Mouse (Mus musculus) stomach, embryonic 15.5 days (tissue): ENCODE results near the gene Psen1. TPM values are rescaled to one million over a fixed set of nuclear protein-coding genes. Genes with fewer than 3 reads are reported as not detected.

ENCODE experiments used
- ATAC-seq: fragments of 200-750 bp; cut with Nextera tagmentation; 2 replicates; pipeline ENCODE4 v1.8.0; 2017; ENCODE audit warnings: low read depth, moderate number of reproducible peaks, moderate TSS enrichment; ENCODE audit not compliant: insufficient read depth, low FRiP score
- H3K27ac ChIP-seq: fragments of 300-500 bp; sonication (generic); 2 replicates; pipeline ENCODE4 v1.5.1; 2015; ENCODE audit warnings: mild to moderate bottlenecking, inconsistent platforms
- H3K27me3 ChIP-seq: fragments of 300-500 bp; sonication (generic); replicated peaks from 2 replicates; pipeline ENCODE4 v1.6.1; 2015; ENCODE audit warnings: inconsistent platforms
- H3K36me3 ChIP-seq: fragments of 300-500 bp; sonication (generic); 2 replicates; pipeline ENCODE4 v1.6.1; 2015; ENCODE audit warnings: inconsistent platforms
- H3K4me1 ChIP-seq: fragments of 300-500 bp; sonication (generic); 2 replicates; pipeline ENCODE4 v1.6.1; 2015; ENCODE audit warnings: inconsistent platforms
- H3K4me2 ChIP-seq: fragments of 300-500 bp; sonication (generic); 2 replicates; pipeline ENCODE4 v1.6.1; 2015; ENCODE audit warnings: mild to moderate bottlenecking, inconsistent platforms
- H3K4me3 ChIP-seq: fragments of 300-500 bp; sonication (generic); replicated peaks from 2 replicates; pipeline ENCODE4 v1.5.1; 2015; ENCODE audit warnings: inconsistent platforms
- H3K9ac ChIP-seq: fragments of 300-500 bp; sonication (generic); 2 replicates; pipeline ENCODE4 v1.6.1; 2015; ENCODE audit warnings: inconsistent platforms
- H3K9me3 ChIP-seq: fragments of 300-500 bp; sonication (generic); 2 replicates; pipeline ENCODE4 v1.6.1; 2016; ENCODE audit warnings: inconsistent platforms
- WGBS: fragments of 180-500 bp; shearing (Covaris S2); methylation state at CpG from one replicate; pipeline ENCODE4 v1.1.7; 2015; 5-methylcytosine and 5-hydroxymethylcytosine counted together
- polyA plus RNA-seq: library from polyadenylated mRNA; unstranded; fragments of >200 nt; fragmentation: Nextera tagmentation; extraction: Ambion mirVana; gene quantifications from 2 replicates; pipeline ENCODE4 v1.2.1, GENCODE M21; 2015

Psen1 gene
- polyA plus RNA-seq, 1 experiment from 2014 or later, result 66.3 TPM

DNA sequence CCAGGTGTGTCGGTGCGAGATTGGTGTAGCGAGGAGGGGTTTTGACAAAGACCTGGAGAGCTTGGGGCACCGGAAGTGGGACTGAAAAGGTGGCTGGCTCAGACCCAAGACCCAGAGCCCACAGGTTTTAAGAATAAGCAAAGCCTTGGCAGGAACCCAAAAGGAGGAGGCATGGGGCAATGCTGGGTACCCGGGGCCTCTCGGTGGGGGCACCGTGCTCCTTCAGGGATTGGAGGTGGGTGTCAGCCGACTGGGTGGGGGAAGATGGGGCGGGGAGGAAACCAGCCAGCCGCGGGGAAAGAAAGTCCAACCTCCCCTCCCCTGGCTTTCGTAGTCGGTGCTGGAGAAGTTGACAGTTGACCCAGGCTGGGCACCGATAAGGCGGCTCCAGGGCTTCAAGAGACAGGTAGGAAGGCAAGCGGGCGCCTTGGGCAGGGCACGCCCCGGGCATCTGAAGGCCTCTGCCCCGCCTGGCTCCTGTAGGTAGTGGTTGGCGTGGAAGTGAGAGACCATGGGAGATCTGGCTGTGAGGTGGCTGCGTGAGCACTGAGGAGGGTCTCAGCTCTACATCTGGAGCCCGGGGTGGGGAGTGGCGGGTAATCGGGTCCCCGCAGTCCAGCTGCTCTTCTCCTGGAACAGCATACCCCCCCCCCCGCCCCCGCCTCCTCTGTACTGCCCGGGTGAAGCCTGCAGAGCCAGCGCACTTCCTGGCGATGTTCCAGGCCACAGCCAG, 75.5 kb downstream of the Psen1 start, which contains the start of gene Papln:
TSS of gene Papln (plus strand) at position 324 of the 733 bp plus-strand sequence.
- ATAC-seq, result peak; percentile 33; the same call in 1 of the 2 replicates

DNA sequence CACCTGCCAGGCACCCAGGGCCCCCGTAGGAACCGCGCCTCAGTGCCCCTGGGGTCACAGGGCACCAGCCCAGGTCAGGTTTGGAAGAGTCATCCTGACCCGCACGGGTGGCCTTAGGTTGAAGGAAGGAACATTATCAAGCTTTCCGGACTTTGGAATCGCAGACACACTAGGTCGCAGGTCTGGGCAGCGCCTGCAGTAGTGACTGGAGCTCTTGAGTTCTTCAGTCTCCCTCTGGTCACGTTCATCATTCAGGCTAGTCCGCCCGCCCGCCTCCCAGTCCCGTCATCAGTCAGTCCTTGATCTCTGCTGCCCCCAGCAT, 76.1 kb downstream of the Psen1 start:
- Histone ChIP-seq H3K27me3 (no peaks in the 10 kb centered on the region), H3K36me3 (no peaks in the 10 kb centered on the region), H3K9me3 (no peaks in the 10 kb centered on the region), H3K9ac (no peak overlapping the region), H3K4me1 (peaks cover 29% of the 10 kb centered on the region), H3K4me3 (peak overlapping the region; percentile 40), H3K27ac (peak overlapping the region; percentile 71), H3K4me2 (peak overlapping the region; percentile 84)
- WGBS, result 5% methylated on average over 14 of the region's 14 CpGs
- peak; percentile 38; the same call in 1 of the 2 replicates for ATAC-seq

More for the DNA sequence above, 75.5 kb downstream of the Psen1 start, which contains the start of gene Papln:
- no peaks in the 10 kb centered on the region for H3K36me3 ChIP-seq
- H3K9me3 ChIP-seq, result no peaks in the 10 kb centered on the region
- no peaks in the 10 kb centered on the region for H3K27me3 ChIP-seq
- H3K9ac ChIP-seq, result 0 out of 2 replicates have a peak within 1 kb of the TSS, but pooled peaks have one; percentile 16
- peaks cover 23% of the 10 kb centered on the region for H3K4me1 ChIP-seq
- peak within 1 kb of the TSS; percentile 40 for H3K4me3 ChIP-seq
- H3K27ac ChIP-seq, result peak within 1 kb of the TSS; percentile 71
- whole genome bisulfite sequencing, result 7% methylated on average over 31 of the region's 31 CpGs
- peak within 1 kb of the TSS; percentile 84 for H3K4me2 ChIP-seq

DNA sequence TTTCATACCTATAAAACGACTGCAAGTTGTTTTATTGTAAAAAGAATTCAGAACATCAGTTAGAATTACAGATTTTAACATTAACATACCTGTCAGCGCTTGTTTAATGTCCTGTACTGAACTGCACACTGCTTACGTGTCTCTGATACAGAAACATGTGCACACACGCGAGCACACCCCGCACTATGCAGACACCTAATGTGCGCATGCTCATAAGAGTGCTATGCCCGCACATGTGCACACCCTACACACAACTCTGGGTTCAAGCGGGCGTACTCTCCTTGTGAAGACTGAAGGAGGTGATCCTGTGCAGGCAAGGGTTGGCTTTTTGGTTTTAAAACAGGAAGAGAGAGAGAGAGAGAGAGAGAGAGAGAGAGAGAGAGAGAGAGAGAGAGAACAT, 76.6 kb downstream of the Psen1 start:
- ATAC-seq, result no peak
- Histone ChIP-seq H3K9me3 (no peaks in the 10 kb centered on the region), H3K27me3 (no peaks in the 10 kb centered on the region), H3K36me3 (no peaks in the 10 kb centered on the region), H3K4me2 (peak overlapping the region; percentile 84), H3K27ac (peak overlapping the region; percentile 71; the same call in 1 of the 2 replicates), H3K4me1 (peaks cover 34% of the 10 kb centered on the region), H3K4me3 (peak overlapping the region; percentile 40; the same call in 1 of the 2 replicates), H3K9ac (no peak overlapping the region)
- 62% methylated on average over 10 of the region's 10 CpGs for WGBS

DNA sequence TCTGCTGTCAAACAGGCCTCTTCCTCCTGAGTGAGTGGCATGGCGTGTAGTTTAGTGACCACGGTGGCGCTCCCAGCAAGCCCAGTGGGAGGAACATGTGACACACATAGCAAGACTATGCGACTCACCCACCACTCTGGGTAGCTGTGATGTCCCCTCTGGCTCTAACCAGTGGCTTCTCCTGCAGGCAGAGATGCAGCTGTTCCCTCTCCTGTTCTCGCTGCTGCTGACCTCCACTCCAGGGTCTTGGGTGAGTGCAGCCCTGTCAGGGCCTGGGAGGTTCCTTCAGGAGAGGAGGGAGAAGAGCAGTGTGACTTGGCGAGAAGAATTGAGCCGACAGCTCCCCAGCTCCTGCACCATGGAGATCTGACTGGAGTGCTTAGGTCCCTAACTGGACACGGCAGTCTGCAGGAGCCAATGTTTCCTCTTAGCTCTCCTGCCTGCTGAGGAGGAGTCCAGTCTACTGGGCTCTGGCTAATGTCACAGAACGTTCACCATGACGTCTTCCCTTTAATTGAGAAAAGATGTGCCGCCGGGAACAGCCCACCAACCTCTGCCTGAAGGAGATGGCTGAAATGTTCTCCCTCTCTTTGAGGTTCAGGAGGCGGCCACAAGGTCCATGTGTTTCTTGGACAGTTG, 78.1 kb downstream of the Psen1 start:
- ATAC-seq, result no peak
- WGBS, result 69% methylated on average over 13 of the region's 13 CpGs
- no peaks in the 10 kb centered on the region for H3K9me3 ChIP-seq
- no peak overlapping the region for H3K4me2 ChIP-seq
- H3K27ac ChIP-seq, result no peak overlapping the region
- H3K9ac ChIP-seq, result no peak overlapping the region
- H3K27me3 ChIP-seq, result no peaks in the 10 kb centered on the region
- H3K4me3 ChIP-seq, result no peak overlapping the region
- no peaks in the 10 kb centered on the region for H3K36me3 ChIP-seq
- peaks cover 48% of the 10 kb centered on the region for H3K4me1 ChIP-seq

DNA sequence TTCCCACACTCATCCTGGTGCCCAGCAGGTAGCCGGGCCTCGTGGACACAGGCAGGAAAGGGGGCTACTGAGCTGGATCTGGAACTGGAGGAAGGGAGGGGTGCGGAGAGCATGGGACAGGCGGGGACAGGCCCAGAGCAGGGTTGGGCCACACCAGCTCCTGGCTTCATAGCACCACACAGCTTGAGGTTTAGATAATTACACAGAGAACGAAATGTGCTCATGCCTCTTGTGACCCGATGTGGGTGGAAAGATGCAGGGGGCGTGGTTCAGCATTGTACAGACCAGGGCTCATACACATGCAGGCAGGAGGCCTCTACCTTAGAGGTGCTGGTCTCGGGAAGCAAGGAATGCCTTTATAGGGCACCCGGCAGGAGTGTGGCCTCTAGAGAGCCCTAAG, 79.9 kb downstream of the Psen1 start:
- H3K36me3 ChIP-seq, result no peaks in the 10 kb centered on the region
- ATAC-seq, result 0 out of 2 replicates have a peak, but pooled peaks have one; percentile 12
- H3K4me3 ChIP-seq, result no peak overlapping the region
- H3K27me3 ChIP-seq, result no peaks in the 10 kb centered on the region
- H3K9me3 ChIP-seq, result no peaks in the 10 kb centered on the region
- peaks cover 44% of the 10 kb centered on the region for H3K4me1 ChIP-seq
- no peak overlapping the region for H3K9ac ChIP-seq
- WGBS, result 67% methylated on average over 9 of the region's 9 CpGs
- H3K27ac ChIP-seq, result no peak overlapping the region
- H3K4me2 ChIP-seq, result no peak overlapping the region

DNA sequence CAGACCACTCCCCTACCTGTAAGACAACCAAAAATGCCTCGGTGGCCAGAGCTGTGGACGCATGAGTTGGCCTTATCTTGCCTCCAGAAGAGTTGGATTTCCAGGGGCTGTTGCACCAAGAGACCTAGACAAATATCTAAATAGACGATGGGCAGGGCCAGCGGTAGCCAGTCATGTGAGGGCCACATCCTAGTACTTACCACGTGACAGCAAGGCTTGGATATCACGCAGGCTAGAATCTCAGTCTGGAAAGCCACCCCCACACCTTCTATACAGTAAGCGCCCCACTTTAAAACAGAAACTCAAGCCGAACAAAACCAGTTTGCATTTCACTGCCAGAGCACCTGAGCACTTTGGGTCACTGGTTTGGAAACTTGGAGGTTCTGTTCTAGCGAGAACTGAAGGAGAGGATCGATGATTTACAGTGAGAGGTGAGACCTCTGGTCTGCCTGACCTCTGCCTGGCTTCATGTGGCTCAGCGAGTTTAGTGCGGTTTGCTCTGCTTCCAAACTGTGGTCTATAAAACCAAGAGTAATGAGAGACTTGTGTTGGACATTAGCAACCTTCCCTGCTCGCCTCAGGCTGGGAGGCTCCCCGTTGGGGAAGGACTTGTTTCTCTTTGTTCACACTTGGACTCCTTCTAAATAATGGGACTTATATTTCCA, 80.4 kb downstream of the Psen1 start:
- Histone ChIP-seq H3K27me3 (no peaks in the 10 kb centered on the region), H3K4me1 (peaks cover 39% of the 10 kb centered on the region), H3K9me3 (no peaks in the 10 kb centered on the region), H3K9ac (no peak overlapping the region), H3K4me2 (no peak overlapping the region), H3K4me3 (no peak overlapping the region), H3K27ac (0 out of 2 replicates have a peak overlapping the region, but pooled peaks have one; percentile 17), H3K36me3 (no peaks in the 10 kb centered on the region)
- 56% methylated on average over 14 of the region's 14 CpGs for WGBS
- ATAC-seq, result no peak

DNA sequence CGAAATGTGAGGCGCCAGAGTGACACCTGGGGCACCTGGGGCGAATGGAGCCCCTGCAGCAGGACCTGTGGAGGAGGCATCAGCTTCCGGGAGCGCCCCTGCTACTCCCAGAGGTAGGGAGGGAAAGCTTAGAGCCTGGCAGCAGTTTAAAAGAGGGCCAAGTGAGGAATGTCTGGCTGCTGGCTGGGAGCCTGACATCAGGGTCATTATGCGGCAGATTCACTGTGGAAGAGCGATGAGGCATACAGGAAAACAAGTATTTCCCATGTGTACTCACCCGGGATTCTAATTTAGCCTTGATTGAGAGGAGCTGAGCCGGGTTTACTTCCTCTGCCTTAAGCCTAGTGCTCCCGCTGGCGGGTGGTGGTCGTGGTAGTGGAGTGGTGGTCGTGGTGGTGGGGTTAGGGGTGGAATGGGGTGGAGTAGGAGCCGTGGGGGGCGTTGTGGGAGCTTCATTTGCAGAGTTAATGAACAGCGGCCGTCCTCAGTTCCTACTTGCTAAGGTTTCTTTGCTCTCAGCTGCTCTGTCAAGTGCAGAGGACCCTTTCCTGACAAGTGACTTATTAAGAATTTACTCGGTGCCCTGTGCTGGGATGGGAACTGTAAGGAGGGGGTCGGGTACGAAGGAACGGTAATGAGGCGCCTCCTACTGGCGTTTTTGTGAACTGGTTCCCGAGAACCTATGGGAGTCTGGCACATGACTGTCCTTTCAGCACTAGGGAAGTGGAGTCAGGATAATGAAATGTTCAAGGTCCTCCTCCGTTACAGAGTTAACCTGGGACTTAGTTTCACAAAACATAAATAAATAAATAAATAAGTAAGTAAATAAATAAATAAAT, 82.7 kb downstream of the Psen1 start:
- Histone ChIP-seq H3K4me3 (no peak overlapping the region; the same call in 1 of the 2 replicates), H3K4me2 (peak overlapping the region; percentile 41), H3K27me3 (no peaks in the 10 kb centered on the region), H3K9me3 (no peaks in the 10 kb centered on the region), H3K9ac (no peak overlapping the region), H3K27ac (no peak overlapping the region), H3K4me1 (peaks cover 26% of the 10 kb centered on the region), H3K36me3 (no peaks in the 10 kb centered on the region)
- ATAC-seq, result no peak
- 7% methylated on average over 25 of the region's 25 CpGs for WGBS

DNA sequence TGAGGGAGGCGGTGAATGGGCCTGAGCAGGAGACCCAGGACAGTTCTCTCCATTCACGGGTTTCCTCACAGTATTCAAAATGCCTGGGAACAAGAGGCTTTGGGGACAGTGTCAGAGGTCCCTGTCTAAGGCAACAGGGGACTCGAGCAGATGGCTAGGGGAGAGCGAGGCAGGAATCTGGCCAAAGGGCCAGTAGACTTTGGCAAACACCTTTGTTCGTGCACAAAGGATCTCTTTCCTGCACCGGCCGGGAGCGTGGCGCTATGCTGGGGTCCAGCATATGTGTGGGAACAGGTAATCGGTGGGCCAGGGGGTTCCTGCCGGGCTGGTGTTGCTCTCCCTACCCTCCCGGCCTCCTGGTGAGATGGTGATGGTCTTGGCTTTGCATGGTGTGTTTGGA, 87.7 kb downstream of the Psen1 start:
- H3K4me2 ChIP-seq, result no peak overlapping the region
- H3K9me3 ChIP-seq, result no peaks in the 10 kb centered on the region
- no peak for ATAC-seq
- no peak overlapping the region for H3K9ac ChIP-seq
- 72% methylated on average over 12 of the region's 12 CpGs for WGBS
- H3K27me3 ChIP-seq, result no peaks in the 10 kb centered on the region
- H3K4me1 ChIP-seq, result peaks cover 3% of the 10 kb centered on the region
- H3K27ac ChIP-seq, result no peak overlapping the region
- H3K4me3 ChIP-seq, result no peak overlapping the region
- H3K36me3 ChIP-seq, result no peaks in the 10 kb centered on the region

DNA sequence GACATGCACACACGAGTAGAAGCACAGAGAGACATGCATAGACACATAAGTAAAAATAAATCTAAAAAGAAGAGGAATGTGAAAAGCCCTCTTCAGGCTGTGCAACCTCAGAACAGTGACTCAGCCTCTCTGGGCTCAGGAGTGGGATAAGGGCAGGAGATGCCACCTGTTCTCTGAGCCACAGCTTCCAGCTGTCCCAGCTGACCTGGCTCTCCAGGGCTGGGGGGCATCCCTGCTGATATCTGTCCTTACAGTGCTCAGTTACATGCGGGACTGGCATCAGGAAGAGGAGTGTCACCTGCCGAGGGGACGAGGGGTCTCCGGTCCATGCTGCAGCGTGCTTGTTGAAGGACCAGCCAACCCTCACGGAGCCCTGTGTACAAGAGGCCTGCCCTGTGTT, 88.8 kb downstream of the Psen1 start:
- Histone ChIP-seq H3K9me3 (no peaks in the 10 kb centered on the region), H3K36me3 (no peaks in the 10 kb centered on the region), H3K4me1 (no peaks in the 10 kb centered on the region), H3K4me3 (no peak overlapping the region), H3K9ac (no peak overlapping the region), H3K4me2 (no peak overlapping the region), H3K27me3 (no peaks in the 10 kb centered on the region), H3K27ac (no peak overlapping the region)
- WGBS, result 87% methylated on average over 7 of the region's 7 CpGs
- no peak for ATAC-seq

DNA sequence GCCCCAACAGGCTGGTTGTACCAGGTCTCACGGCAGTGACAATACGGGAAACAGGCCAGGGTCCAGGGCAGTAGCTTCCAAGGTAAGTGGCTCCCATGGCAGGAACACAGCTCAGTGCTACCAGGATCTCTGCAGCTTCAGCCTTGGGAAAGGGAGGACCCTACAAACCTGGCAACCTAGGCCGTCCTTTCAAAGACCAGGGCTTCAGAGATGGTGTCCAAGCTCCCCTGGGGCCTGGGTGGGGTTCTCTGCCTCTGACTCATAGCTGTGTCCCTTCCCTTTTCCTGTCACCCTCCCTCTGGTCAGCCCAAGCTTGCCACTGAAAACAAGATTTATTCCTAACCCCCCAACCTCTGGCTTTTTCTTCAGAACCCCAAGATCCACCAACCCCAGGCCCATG, 92.2 kb downstream of the Psen1 start:
- H3K4me1 ChIP-seq, result no peaks in the 10 kb centered on the region
- H3K27ac ChIP-seq, result no peak overlapping the region
- H3K36me3 ChIP-seq, result no peaks in the 10 kb centered on the region
- no peaks in the 10 kb centered on the region for H3K27me3 ChIP-seq
- no peak for ATAC-seq
- WGBS, result 94% methylated on average over 3 of the region's 3 CpGs
- no peak overlapping the region for H3K4me3 ChIP-seq
- H3K4me2 ChIP-seq, result no peak overlapping the region
- H3K9me3 ChIP-seq, result no peaks in the 10 kb centered on the region
- H3K9ac ChIP-seq, result no peak overlapping the region

DNA sequence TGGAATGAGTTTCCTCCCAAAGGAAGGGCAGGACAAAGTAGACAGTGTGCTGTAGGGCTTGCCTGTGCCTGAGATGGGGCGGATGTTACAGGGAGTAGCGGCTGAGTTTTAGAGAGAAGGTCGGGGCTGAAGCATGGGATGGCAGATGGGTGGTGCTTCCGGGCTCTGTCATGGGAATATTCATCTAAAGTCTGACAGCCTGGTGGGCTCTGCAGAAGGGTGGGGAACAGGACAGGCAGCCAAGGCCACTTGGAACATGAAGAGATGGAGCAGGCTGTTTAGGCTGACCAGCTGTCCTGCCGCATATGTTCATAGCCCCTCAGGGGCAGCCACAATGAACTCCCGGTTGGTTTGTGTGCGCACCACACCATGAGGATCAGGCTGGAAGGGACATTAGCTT, 93.3 kb downstream of the Psen1 start:
- H3K4me2 ChIP-seq, result no peak overlapping the region
- H3K36me3 ChIP-seq, result no peaks in the 10 kb centered on the region
- no peaks in the 10 kb centered on the region for H3K9me3 ChIP-seq
- H3K27me3 ChIP-seq, result no peaks in the 10 kb centered on the region
- 54% methylated on average over 7 of the region's 7 CpGs for WGBS
- H3K4me3 ChIP-seq, result no peak overlapping the region
- no peak overlapping the region for H3K9ac ChIP-seq
- ATAC-seq, result no peak
- H3K27ac ChIP-seq, result no peak overlapping the region
- H3K4me1 ChIP-seq, result no peaks in the 10 kb centered on the region
